Mouse (Mus musculus): Measurements from ENCODE around the gene Limch1. TPM values are rescaled to one million over a fixed set of nuclear protein-coding genes. Genes with fewer than 3 reads are reported as not detected.

Gene Limch1
- polyA plus RNA-seq, 1 experiment from 2014 or later, result 12.9 TPM

GRCm38 (mm10) chr5:66918316-66919305, 173.0 kb downstream of the Limch1 start:
- no peak for DNase-seq (ENCODE audit: low spot score)

GRCm38 (mm10) chr5:66922582-66922981, 177.0 kb downstream of the Limch1 start:
- DNase-seq (ENCODE audit: low spot score), result no peak

- no peak for DNase-seq (ENCODE audit: low spot score)
Measured at GRCm38 (mm10) chr5:66929291-66929690, 183.7 kb downstream of the Limch1 start.

- DNase-seq (ENCODE audit: low spot score), result no peak
Measured at GRCm38 (mm10) chr5:66933134-66933804, 187.6 kb downstream of the Limch1 start.

- DNase-seq (ENCODE audit: low spot score), result no peak
Measured at GRCm38 (mm10) chr5:66934585-66934984, 189.0 kb downstream of the Limch1 start.

GRCm38 (mm10) chr5:66937376-66937775, 191.7 kb downstream of the Limch1 start:
- no peak for DNase-seq (ENCODE audit: low spot score)

GRCm38 (mm10) chr5:66941710-66942450, 196.3 kb downstream of the Limch1 start:
- DNase-seq (ENCODE audit: low spot score), result no peak

GRCm38 (mm10) chr5:66942922-66943321, 197.3 kb downstream of the Limch1 start:
- DNase-seq (ENCODE audit: low spot score), result no peak

- no peak for DNase-seq (ENCODE audit: low spot score)
Measured at GRCm38 (mm10) chr5:66943521-66943920, 197.9 kb downstream of the Limch1 start.

- DNase-seq (ENCODE audit: low spot score), result no peak
Measured at GRCm38 (mm10) chr5:66947958-66948357, 202.3 kb downstream of the Limch1 start.

GRCm38 (mm10) chr5:66949098-66949692, 203.6 kb downstream of the Limch1 start:
- no peak for DNase-seq (ENCODE audit: low spot score)

- DNase-seq (ENCODE audit: low spot score), result no peak
Measured at GRCm38 (mm10) chr5:66953375-66953774, 207.7 kb downstream of the Limch1 start.

- no peak for DNase-seq (ENCODE audit: low spot score)
Measured at GRCm38 (mm10) chr5:66953971-66954644, 208.5 kb downstream of the Limch1 start.

GRCm38 (mm10) chr5:66955245-66955644, 209.6 kb downstream of the Limch1 start:
- DNase-seq (ENCODE audit: low spot score), result no peak

- no peak for DNase-seq (ENCODE audit: low spot score)
Measured at GRCm38 (mm10) chr5:66957656-66958055, 212.0 kb downstream of the Limch1 start.

- no peak for DNase-seq (ENCODE audit: low spot score)
Measured at GRCm38 (mm10) chr5:66958118-66958517, 212.5 kb downstream of the Limch1 start.

GRCm38 (mm10) chr5:66959968-66960367, 214.3 kb downstream of the Limch1 start:
- DNase-seq (ENCODE audit: low spot score), result no peak

- DNase-seq (ENCODE audit: low spot score), result no peak
Measured at GRCm38 (mm10) chr5:66965442-66965841, 219.8 kb downstream of the Limch1 start.

- DNase-seq (ENCODE audit: low spot score), result no peak
Measured at GRCm38 (mm10) chr5:66967147-66967546, 221.5 kb downstream of the Limch1 start.

- no peak for DNase-seq (ENCODE audit: low spot score)
Measured at GRCm38 (mm10) chr5:66967646-66968045, 222.0 kb downstream of the Limch1 start.

Data from thymus, postnatal 0 days (tissue).